Mouse (Mus musculus): ENCODE data around the gene Aldh3b2. TPM values are rescaled to one million over a fixed set of nuclear protein-coding genes. Genes with fewer than 3 reads are reported as not detected.

The Aldh3b2 gene
- 32.2 and 43.3 TPM in 2 replicates for polyA plus RNA-seq (2012; rRNA removed)

GRCm38 (mm10) chr19:3972229-3972628 lies at the start of gene Aldh3b2:
Gene Aldh3b2, plus strand, starts transcription at chr19:3972328.

GRCm38 (mm10) chr19:3929211-3929941 lies 42.8 kb upstream of the Aldh3b2 start, which contains the start of gene Aldh3b1:
Gene Aldh3b1, minus strand, starts transcription at chr19:3929808.

GRCm38 (mm10) chr19:3935032-3935895 lies 36.9 kb upstream of the Aldh3b2 start, which contains the start of gene Unc93b1:
Gene Unc93b1, plus strand, starts transcription at chr19:3935186.

GRCm38 (mm10) chr19:3958470-3958869 lies 13.7 kb upstream of the Aldh3b2 start, which contains the start of gene Aldh3b3:
Gene Aldh3b3, plus strand, starts transcription at chr19:3958645.

GRCm38 (mm10) chr19:3986334-3986733 lies 14.2 kb downstream of the Aldh3b2 start, which contains the start of gene Acy3:
Gene Acy3, plus strand, starts transcription at chr19:3986570.

GRCm38 (mm10) chr19:3992416-3992815 lies 20.3 kb downstream of the Aldh3b2 start, which contains the start of gene Tbx10:
Gene Tbx10, plus strand, starts transcription at chr19:3992752.

GRCm38 (mm10) chr19:4000119-4000900 lies 28.2 kb downstream of the Aldh3b2 start, which contains the start of the genes Nudt8 and Gm49405:
Gene Nudt8, plus strand, starts transcription at chr19:4000580.
Gene Gm49405, plus strand, starts transcription at chr19:4000626.

GRCm38 (mm10) chr19:4003112-4003511 lies 31.0 kb downstream of the Aldh3b2 start, which contains the start of gene Doc2g:
Gene Doc2g, plus strand, starts transcription at chr19:4003313.

GRCm38 (mm10) chr19:4012432-4013022 lies 40.4 kb downstream of the Aldh3b2 start, which contains the start of gene Ndufv1:
Gene Ndufv1, minus strand, starts transcription at chr19:4012806.

Other genes with a start within 250 kb of the Aldh3b2 start
- gene Kmt5b, start 204.9 kb upstream of the Aldh3b2 start, polyA plus RNA-seq (2012; rRNA removed): 3.0 and 4.4 TPM in 2 replicates
- 32.5 and 46.5 TPM in 2 replicates for gene Chka, start 120.6 kb upstream of the Aldh3b2 start, polyA plus RNA-seq (2012; rRNA removed)
- gene Tcirg1, start 65.2 kb upstream of the Aldh3b2 start, polyA plus RNA-seq (2012; rRNA removed): 67.3 and 72.2 TPM in 2 replicates
- gene Ndufs8, start 59.6 kb upstream of the Aldh3b2 start, polyA plus RNA-seq (2012; rRNA removed): 180 and 250 TPM in 2 replicates
- gene Aldh3b1, start 42.5 kb upstream of the Aldh3b2 start, polyA plus RNA-seq (2012; rRNA removed): 2.0 TPM in 2 replicates
- gene Unc93b1, start 37.1 kb upstream of the Aldh3b2 start, polyA plus RNA-seq (2012; rRNA removed): 31.5 and 46.6 TPM in 2 replicates
- 0.15 and 0.23 TPM in 2 replicates for gene Aldh3b3, start 13.7 kb upstream of the Aldh3b2 start, polyA plus RNA-seq (2012; rRNA removed)
- 11.4 and 16.6 TPM in 2 replicates for gene Acy3, start 14.2 kb downstream of the Aldh3b2 start, polyA plus RNA-seq (2012; rRNA removed)
- not detected in 2 replicates for gene Tbx10, start 20.4 kb downstream of the Aldh3b2 start, polyA plus RNA-seq (2012; rRNA removed)
- 14.0 and 30.7 TPM in 2 replicates for gene Nudt8, start 28.3 kb downstream of the Aldh3b2 start, polyA plus RNA-seq (2012; rRNA removed)
- gene Gm49405, start 28.3 kb downstream of the Aldh3b2 start, polyA plus RNA-seq (2012; rRNA removed): 0.82 and 1.4 TPM in 2 replicates
- 6.4 and 6.9 TPM in 2 replicates for gene Doc2g, start 31.0 kb downstream of the Aldh3b2 start, polyA plus RNA-seq (2012; rRNA removed)
- gene Ndufv1, start 40.5 kb downstream of the Aldh3b2 start, polyA plus RNA-seq (2012; rRNA removed): 125 and 129 TPM in 2 replicates
- 1,477 and 1,578 TPM in 2 replicates for gene Gstp1, start 65.7 kb downstream of the Aldh3b2 start, polyA plus RNA-seq (2012; rRNA removed)
- gene Gstp2, start 73.7 kb downstream of the Aldh3b2 start, polyA plus RNA-seq (2012; rRNA removed): 160 and 194 TPM in 2 replicates
- 1.6 and 1.9 TPM in 2 replicates for gene Gstp3, start 87.2 kb downstream of the Aldh3b2 start, polyA plus RNA-seq (2012; rRNA removed)
- not detected in 2 replicates for gene Cabp2, start 109.2 kb downstream of the Aldh3b2 start, polyA plus RNA-seq (2012; rRNA removed)
- 155 and 221 TPM in 2 replicates for gene Cdk2ap2, start 124.9 kb downstream of the Aldh3b2 start, polyA plus RNA-seq (2012; rRNA removed)
- 68.7 and 72.3 TPM in 2 replicates for gene Pitpnm1, start 127.7 kb downstream of the Aldh3b2 start, polyA plus RNA-seq (2012; rRNA removed)
- gene Aip, start 153.5 kb downstream of the Aldh3b2 start, polyA plus RNA-seq (2012; rRNA removed): 25.6 and 32.7 TPM in 2 replicates
- gene Gpr152, start 167.5 kb downstream of the Aldh3b2 start, polyA plus RNA-seq (2012; rRNA removed): not detected in 2 replicates
- gene Cabp4, start 171.7 kb downstream of the Aldh3b2 start, polyA plus RNA-seq (2012; rRNA removed): not detected in 2 replicates
- gene Coro1b, start 176.3 kb downstream of the Aldh3b2 start, polyA plus RNA-seq (2012; rRNA removed): 140 and 142 TPM in 2 replicates
- 25.8 and 51.7 TPM in 2 replicates for gene Ptprcap, start 181.3 kb downstream of the Aldh3b2 start, polyA plus RNA-seq (2012; rRNA removed)
- 37.1 and 39.1 TPM in 2 replicates for gene Rps6kb2, start 191.0 kb downstream of the Aldh3b2 start, polyA plus RNA-seq (2012; rRNA removed)
- gene Carns1, start 203.2 kb downstream of the Aldh3b2 start, polyA plus RNA-seq (2012; rRNA removed): 4.6 and 5.3 TPM in 2 replicates
- gene Tbc1d10c, start 219.0 kb downstream of the Aldh3b2 start, polyA plus RNA-seq (2012; rRNA removed): 1.5 and 5.0 TPM in 2 replicates
- gene Ppp1ca, start 219.7 kb downstream of the Aldh3b2 start, polyA plus RNA-seq (2012; rRNA removed): 202 and 205 TPM in 2 replicates
- 8.0 and 9.5 TPM in 2 replicates for gene Rad9a, start 229.3 kb downstream of the Aldh3b2 start, polyA plus RNA-seq (2012; rRNA removed)
- gene Clcf1, start 241.9 kb downstream of the Aldh3b2 start, polyA plus RNA-seq (2012; rRNA removed): 6.8 and 7.5 TPM in 2 replicates
- not detected in 2 replicates for gene AC109138.7, start 242.0 kb downstream of the Aldh3b2 start, polyA plus RNA-seq (2012; rRNA removed)

Measured in stomach, adult 2 months (tissue).